Mouse (Mus musculus) limb, embryonic 12.5 days (tissue): ENCODE measurements at regions not wholly inside any gene's neighbourhood (a gene's known extent, or its start where the extent isn't known, plus 50 kb on each side); places are given as distances from the start of the nearest gene placed in this dataset.

Experiments used
- ATAC-seq: fragments of 200-750 bp; cut with Nextera tagmentation; 2 replicates; pipeline ENCODE4 v1.8.0; 2017; ENCODE audit warnings: low read depth, moderate TSS enrichment; ENCODE audit not compliant: insufficient number of reproducible peaks, insufficient read depth, low FRiP score, low TSS enrichment
- H3K27ac ChIP-seq: fragments of 300-500 bp; sonication (generic); 2 replicates; pipeline ENCODE4 v1.5.1; 2016; ENCODE audit warnings: mild to moderate bottlenecking, moderate library complexity
- H3K27me3 ChIP-seq: fragments of 300-500 bp; sonication (generic); 2 replicates; pipeline ENCODE4 v1.6.1; 2016; ENCODE audit warnings: mild to moderate bottlenecking, moderate library complexity
- H3K36me3 ChIP-seq: fragments of 300-500 bp; sonication (generic); 2 replicates; pipeline ENCODE4 v1.6.1; 2016; ENCODE audit warnings: mild to moderate bottlenecking, moderate library complexity
- H3K4me1 ChIP-seq: fragments of 300-500 bp; sonication (generic); replicated peaks from 2 replicates; pipeline ENCODE4 v1.6.1; 2016
- H3K4me2 ChIP-seq: fragments of 300-500 bp; sonication (generic); 2 replicates; pipeline ENCODE4 v1.6.1; 2016; ENCODE audit warnings: mild to moderate bottlenecking, moderate library complexity
- H3K4me3 ChIP-seq: fragments of 300-500 bp; sonication (generic); replicated peaks from 2 replicates; pipeline ENCODE4 v1.5.1; 2016; ENCODE audit warnings: mild to moderate bottlenecking
- H3K9ac ChIP-seq: fragments of 300-500 bp; sonication (generic); replicated peaks from 2 replicates; pipeline ENCODE4 v1.6.1; 2016; ENCODE audit warnings: mild to moderate bottlenecking, moderate library complexity
- H3K9me3 ChIP-seq: fragments of 300-500 bp; sonication (generic); 2 replicates; pipeline ENCODE4 v1.6.1; 2016; ENCODE audit warnings: mild to moderate bottlenecking, moderate library complexity
- WGBS: fragments of 180-500 bp; shearing (Covaris S2); methylation state at CpG from one replicate; pipeline ENCODE4 v1.1.7; 2016; 5-methylcytosine and 5-hydroxymethylcytosine counted together

- Histone ChIP-seq H3K4me3 (no peak overlapping the region), H3K27ac (peak overlapping the region; percentile 24; the same call in 1 of the 2 replicates), H3K4me1 (peaks cover 10% of the 10 kb centered on the region), H3K27me3 (no peaks in the 10 kb centered on the region), H3K4me2 (no peak overlapping the region), H3K9me3 (no peaks in the 10 kb centered on the region), H3K36me3 (no peaks in the 10 kb centered on the region), H3K9ac (no peak overlapping the region)
- WGBS = 34% methylated on average over 8 of the region's 8 CpGs
- ATAC-seq = peak; percentile 85
These were observed 130.3 kb upstream of the Ly86 start for GRCm38 (mm10) chr13:37214590-37215282.

GRCm38 (mm10) chr13:37197136-37197535 lies 147.1 kb upstream of the F13a1 start:
- no peaks in the 10 kb centered on the region for H3K27me3 ChIP-seq
- no peaks in the 10 kb centered on the region for H3K9me3 ChIP-seq
- H3K9ac ChIP-seq = no peak overlapping the region
- no peak overlapping the region for H3K27ac ChIP-seq
- ATAC-seq = no peak
- H3K4me3 ChIP-seq = no peak overlapping the region
- WGBS = 92% methylated on average over 2 of the region's 2 CpGs
- H3K36me3 ChIP-seq = no peaks in the 10 kb centered on the region
- no peaks in the 10 kb centered on the region for H3K4me1 ChIP-seq
- H3K4me2 ChIP-seq = no peak overlapping the region

DNA sequence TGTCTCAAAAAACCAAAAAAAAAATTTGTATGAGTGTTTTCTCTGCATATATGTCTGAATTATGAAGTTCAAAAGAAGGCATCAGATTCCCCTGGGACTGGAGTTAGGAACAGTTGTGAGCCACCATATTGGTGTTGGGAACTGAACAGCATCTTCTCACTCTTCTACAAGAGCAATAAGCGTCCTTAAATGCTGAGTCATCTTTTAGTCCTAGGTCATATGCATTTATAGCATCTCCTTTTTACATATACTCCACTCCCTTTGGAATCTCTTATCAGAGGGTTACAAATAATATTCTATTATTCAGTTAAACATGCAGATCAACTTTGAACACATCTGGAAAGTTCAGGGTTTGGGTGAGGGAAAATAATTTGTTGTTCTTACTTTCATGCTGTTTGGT lies 145.8 kb upstream of the F13a1 start:
- Histone ChIP-seq H3K4me2 (no peak overlapping the region), H3K27me3 (no peaks in the 10 kb centered on the region), H3K36me3 (no peaks in the 10 kb centered on the region), H3K27ac (no peak overlapping the region), H3K9ac (no peak overlapping the region), H3K4me3 (no peak overlapping the region), H3K4me1 (no peaks in the 10 kb centered on the region), H3K9me3 (no peaks in the 10 kb centered on the region)
- ATAC-seq = no peak
- 75% methylated on average over 1 of the region's 1 CpGs for WGBS

- Histone ChIP-seq H3K9ac (no peak overlapping the region), H3K4me1 (no peaks in the 10 kb centered on the region), H3K36me3 (no peaks in the 10 kb centered on the region), H3K27me3 (no peaks in the 10 kb centered on the region), H3K4me3 (no peak overlapping the region), H3K27ac (no peak overlapping the region), H3K4me2 (no peak overlapping the region), H3K9me3 (no peaks in the 10 kb centered on the region)
- ATAC-seq = no peak
- WGBS = 67% methylated on average over 9 of the region's 9 CpGs
These were observed 131.2 kb upstream of the F13a1 start for GRCm38 (mm10) chr13:37181169-37181787.

GRCm38 (mm10) chr13:37176526-37176925 lies 126.5 kb upstream of the F13a1 start:
- H3K4me3 ChIP-seq = no peak overlapping the region
- no peak overlapping the region for H3K9ac ChIP-seq
- no peak overlapping the region for H3K27ac ChIP-seq
- H3K36me3 ChIP-seq = no peaks in the 10 kb centered on the region
- H3K9me3 ChIP-seq = no peaks in the 10 kb centered on the region
- 88% methylated on average over 1 of the region's 1 CpGs for WGBS
- no peaks in the 10 kb centered on the region for H3K4me1 ChIP-seq
- no peaks in the 10 kb centered on the region for H3K27me3 ChIP-seq
- no peak overlapping the region for H3K4me2 ChIP-seq
- no peak for ATAC-seq

GRCm38 (mm10) chr13:37175997-37176396 lies 126.0 kb upstream of the F13a1 start:
- Histone ChIP-seq H3K27ac (no peak overlapping the region), H3K27me3 (no peaks in the 10 kb centered on the region), H3K36me3 (no peaks in the 10 kb centered on the region), H3K9me3 (no peaks in the 10 kb centered on the region), H3K9ac (no peak overlapping the region), H3K4me1 (no peaks in the 10 kb centered on the region), H3K4me2 (no peak overlapping the region), H3K4me3 (no peak overlapping the region)
- ATAC-seq = no peak
- 89% methylated on average over 8 of the region's 8 CpGs for WGBS

DNA sequence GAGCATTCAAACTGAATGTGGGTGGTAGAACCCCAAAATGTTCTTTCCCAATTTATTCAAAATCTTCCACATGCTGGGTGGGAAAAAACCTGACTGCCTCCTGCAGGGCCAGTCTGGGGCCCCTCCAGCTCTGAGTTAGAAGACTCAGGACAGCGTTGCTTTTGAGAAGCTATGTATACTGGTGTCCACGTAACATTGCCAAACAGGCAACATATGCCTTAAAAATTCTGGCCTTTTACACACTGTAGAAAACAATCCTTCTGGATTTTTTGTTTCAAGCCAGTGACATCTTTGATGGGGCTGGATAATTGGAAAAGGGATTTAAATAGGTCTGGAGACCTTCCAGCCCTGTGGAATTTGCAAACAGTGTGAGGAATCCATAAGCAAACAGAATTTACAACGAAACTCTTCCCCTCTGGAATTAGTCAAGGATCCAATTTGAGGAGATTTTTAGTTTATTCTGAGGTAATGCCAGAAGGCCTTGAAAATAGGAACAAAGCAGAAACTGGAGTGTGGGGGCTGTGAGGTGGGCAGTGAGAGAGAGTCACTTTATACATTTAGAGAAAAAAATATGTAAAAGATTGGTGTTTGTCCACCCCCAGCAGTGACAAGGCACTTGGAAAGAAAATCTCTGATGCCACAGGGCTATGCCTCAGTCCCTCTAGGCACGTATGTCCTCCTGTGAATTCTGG lies 108.9 kb upstream of the F13a1 start:
- ATAC-seq = no peak
- H3K4me1 ChIP-seq = no peaks in the 10 kb centered on the region

GRCm38 (mm10) chr13:37157808-37158207 lies 107.8 kb upstream of the F13a1 start:
- no peak for ATAC-seq
- Histone ChIP-seq H3K4me3 (no peak overlapping the region), H3K27ac (no peak overlapping the region), H3K4me1 (no peaks in the 10 kb centered on the region), H3K9me3 (no peaks in the 10 kb centered on the region), H3K4me2 (no peak overlapping the region), H3K27me3 (no peaks in the 10 kb centered on the region), H3K9ac (no peak overlapping the region), H3K36me3 (no peaks in the 10 kb centered on the region)
- WGBS = 82% methylated on average over 3 of the region's 3 CpGs

More for the DNA sequence above, 108.9 kb upstream of the F13a1 start:
- Histone ChIP-seq H3K4me3 (no peak overlapping the region), H3K27ac (no peak overlapping the region), H3K9me3 (no peaks in the 10 kb centered on the region), H3K9ac (no peak overlapping the region), H3K27me3 (no peaks in the 10 kb centered on the region), H3K4me2 (no peak overlapping the region), H3K36me3 (no peaks in the 10 kb centered on the region)
- 82% methylated on average over 4 of the region's 4 CpGs for WGBS

GRCm38 (mm10) chr13:37151835-37152516 lies 101.9 kb upstream of the F13a1 start:
- Histone ChIP-seq H3K9me3 (no peaks in the 10 kb centered on the region), H3K36me3 (no peaks in the 10 kb centered on the region), H3K27ac (no peak overlapping the region), H3K9ac (no peak overlapping the region), H3K4me2 (no peak overlapping the region), H3K4me1 (no peaks in the 10 kb centered on the region), H3K4me3 (no peak overlapping the region), H3K27me3 (no peaks in the 10 kb centered on the region)
- WGBS = 78% methylated on average over 4 of the region's 4 CpGs
- ATAC-seq = no peak

DNA sequence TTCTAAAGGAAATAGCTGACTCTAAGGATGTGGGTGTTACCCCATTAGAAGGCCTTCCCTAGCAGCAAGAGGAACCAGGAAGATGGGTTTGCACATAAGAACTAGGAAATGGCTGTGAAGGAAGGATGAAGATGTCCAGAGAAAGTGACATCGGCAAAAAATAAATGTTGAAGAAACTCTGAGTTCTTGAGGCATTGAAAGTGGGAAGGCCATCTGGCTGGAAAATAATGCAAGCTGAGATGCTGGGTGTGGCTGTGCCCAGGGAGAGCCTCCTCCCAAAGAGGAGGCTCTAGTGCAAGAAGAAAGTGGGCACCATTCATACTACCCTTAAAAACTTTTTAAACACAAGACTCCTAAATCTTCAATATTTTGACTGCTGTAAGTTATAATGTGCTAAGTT lies 99.9 kb upstream of the F13a1 start:
- H3K27ac ChIP-seq = no peak overlapping the region
- no peak for ATAC-seq
- H3K9ac ChIP-seq = no peak overlapping the region
- H3K4me3 ChIP-seq = no peak overlapping the region
- no peaks in the 10 kb centered on the region for H3K9me3 ChIP-seq
- H3K27me3 ChIP-seq = no peaks in the 10 kb centered on the region
- no peaks in the 10 kb centered on the region for H3K36me3 ChIP-seq
- H3K4me2 ChIP-seq = no peak overlapping the region
- WGBS = 88% methylated on average over 1 of the region's 1 CpGs
- no peaks in the 10 kb centered on the region for H3K4me1 ChIP-seq

GRCm38 (mm10) chr13:37149066-37149781 lies 99.2 kb upstream of the F13a1 start:
- 82% methylated on average over 3 of the region's 3 CpGs for WGBS
- Histone ChIP-seq H3K9ac (no peak overlapping the region), H3K9me3 (no peaks in the 10 kb centered on the region), H3K4me1 (no peaks in the 10 kb centered on the region), H3K27ac (no peak overlapping the region), H3K27me3 (no peaks in the 10 kb centered on the region), H3K4me2 (no peak overlapping the region), H3K36me3 (no peaks in the 10 kb centered on the region), H3K4me3 (no peak overlapping the region)
- ATAC-seq = no peak
